Mouse (Mus musculus): ENCODE results near the gene Tbc1d32. TPM values are rescaled to one million over a fixed set of nuclear protein-coding genes. Genes with fewer than 3 reads are reported as not detected.

Tbc1d32 gene
- polyA plus RNA-seq, 1 experiment = 1.6 TPM

- no peak overlapping the region for H3K4me3 ChIP-seq (replicated peaks; ENCODE audit: extremely low read depth, low read depth, low read length)
- 83% methylated on average over 1 of the region's 1 CpGs for WGBS
- no peak for DNase-seq
- no peaks in the 10 kb centered on the region for H3K4me1 ChIP-seq (ENCODE audit: control insufficient read depth, insufficient read depth, low read length)
- TF ChIP-seq POLR2A (IDR thresholded peaks at IDR 0.05; ENCODE audit: borderline replicate concordance, extremely low read depth, low read depth, low read length) (no peak), CTCF (IDR thresholded peaks at IDR 0.05; ENCODE audit: insufficient read depth, low read length) (no peak)
Observed at GRCm38 (mm10) chr10:56126972-56127371, 101.5 kb downstream of the Tbc1d32 start.

DNA sequence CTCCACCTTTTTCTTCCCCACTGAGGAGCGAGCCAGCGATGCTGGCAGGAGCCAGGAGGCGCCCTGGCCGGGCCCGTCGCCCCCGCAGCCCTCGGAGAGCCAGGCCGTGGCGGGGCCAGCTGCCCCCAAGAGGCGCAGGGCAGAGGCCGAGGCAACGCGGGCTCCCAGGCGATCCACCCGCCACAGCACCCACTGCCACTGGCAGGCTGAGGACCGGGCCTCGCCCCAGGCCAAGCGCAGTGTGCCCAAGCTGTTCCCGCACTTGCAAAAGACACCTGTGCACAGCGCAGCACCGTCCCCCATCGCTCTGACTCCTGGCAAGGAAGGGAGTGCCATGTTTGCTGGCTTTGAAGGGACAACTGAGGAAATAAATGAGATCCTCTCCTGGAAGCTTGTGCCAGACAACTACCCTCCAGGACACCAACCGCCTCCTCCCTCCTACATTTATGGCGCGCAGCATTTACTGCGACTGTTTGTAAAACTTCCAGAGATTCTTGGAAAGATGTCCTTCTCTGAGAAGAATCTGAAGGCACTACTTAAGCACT lies 112.8 kb downstream of the Tbc1d32 start:
- WGBS = 60% methylated on average over 27 of the region's 27 CpGs
- Histone ChIP-seq H3K4me1 (ENCODE audit: control insufficient read depth, insufficient read depth, low read length) (peaks cover 3% of the 10 kb centered on the region; the same call in 1 of the 2 replicates), H3K4me3 (replicated peaks; ENCODE audit: extremely low read depth, low read depth, low read length) (peak overlapping the region; percentile 79)
- no peak for DNase-seq
- TF ChIP-seq CTCF (IDR thresholded peaks at IDR 0.05; ENCODE audit: insufficient read depth, low read length) = no peak
- no peak for TF ChIP-seq POLR2A (IDR thresholded peaks at IDR 0.05; ENCODE audit: borderline replicate concordance, extremely low read depth, low read depth, low read length)

- TF ChIP-seq CTCF (IDR thresholded peaks at IDR 0.05; ENCODE audit: insufficient read depth, low read length) (no peak), POLR2A (IDR thresholded peaks at IDR 0.05; ENCODE audit: borderline replicate concordance, extremely low read depth, low read depth, low read length) (no peak)
- Histone ChIP-seq H3K4me3 (replicated peaks; ENCODE audit: extremely low read depth, low read depth, low read length) (peak overlapping the region; percentile 79), H3K4me1 (ENCODE audit: control insufficient read depth, insufficient read depth, low read length) (peaks cover 3% of the 10 kb centered on the region; the same call in 1 of the 2 replicates)
- 24% methylated on average over 50 of the region's 50 CpGs for WGBS
- DNase-seq = peak; percentile 51
Observed at GRCm38 (mm10) chr10:56114951-56115635, 113.4 kb downstream of the Tbc1d32 start.

GRCm38 (mm10) chr10:56106996-56107334 lies 121.5 kb downstream of the Tbc1d32 start:
- DNase-seq = no peak
- Histone ChIP-seq H3K4me1 (ENCODE audit: control insufficient read depth, insufficient read depth, low read length) (no peaks in the 10 kb centered on the region), H3K4me3 (replicated peaks; ENCODE audit: extremely low read depth, low read depth, low read length) (peak overlapping the region; percentile 64)
- 8% methylated on average over 1 of the region's 1 CpGs for WGBS
- TF ChIP-seq POLR2A (IDR thresholded peaks at IDR 0.05; ENCODE audit: borderline replicate concordance, extremely low read depth, low read depth, low read length) = no peak
- no peak for TF ChIP-seq CTCF (IDR thresholded peaks at IDR 0.05; ENCODE audit: insufficient read depth, low read length)

DNA sequence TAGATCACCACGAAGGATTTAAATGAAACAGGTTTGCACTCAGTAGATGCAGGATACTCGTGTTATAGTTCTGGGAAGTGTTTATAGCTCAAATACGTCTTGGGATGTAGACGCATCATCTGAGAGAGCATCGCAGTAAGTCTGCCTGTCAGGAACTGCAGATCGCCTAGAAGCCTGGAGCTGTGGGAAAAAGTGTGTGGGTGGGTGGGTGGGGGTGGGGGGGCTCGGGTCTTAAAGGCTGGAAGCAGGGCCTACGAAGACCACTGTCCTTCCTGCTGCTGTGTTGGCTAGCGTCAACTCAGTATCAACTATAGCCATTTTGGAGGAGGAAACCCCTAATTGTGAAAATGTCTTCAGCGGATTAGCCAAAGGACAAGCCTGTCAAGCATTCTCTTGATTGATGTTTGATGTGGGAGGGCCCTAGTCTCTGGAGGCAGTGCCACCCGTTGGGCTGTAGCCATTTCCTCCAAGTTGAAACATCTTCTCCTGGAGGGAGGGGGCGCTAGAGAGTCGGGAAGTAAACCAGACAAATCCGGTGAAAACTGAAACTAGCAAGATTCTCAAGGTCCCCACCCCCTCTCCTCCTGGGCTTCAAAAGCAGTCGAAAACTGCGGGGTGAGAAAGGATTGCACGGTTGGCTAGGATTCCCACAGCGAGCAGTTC lies 122.0 kb downstream of the Tbc1d32 start, which contains the start of gene Msl3l2:
Gene Msl3l2, plus strand, starts transcription at position 585 of the 663 bp plus-strand sequence.
- TF ChIP-seq CTCF (IDR thresholded peaks at IDR 0.05; ENCODE audit: insufficient read depth, low read length) (peak; percentile 60), POLR2A (IDR thresholded peaks at IDR 0.05; ENCODE audit: borderline replicate concordance, extremely low read depth, low read depth, low read length) (no peak)
- 24% methylated on average over 18 of the region's 18 CpGs for WGBS
- peak; percentile 87 for DNase-seq
- Histone ChIP-seq H3K4me1 (ENCODE audit: control insufficient read depth, insufficient read depth, low read length) (no peaks in the 10 kb centered on the region), H3K4me3 (replicated peaks; ENCODE audit: extremely low read depth, low read depth, low read length) (peak within 1 kb of the TSS; percentile 64)

- TF ChIP-seq POLR2A (IDR thresholded peaks at IDR 0.05; ENCODE audit: borderline replicate concordance, extremely low read depth, low read depth, low read length) (no peak), CTCF (IDR thresholded peaks at IDR 0.05; ENCODE audit: insufficient read depth, low read length) (no peak)
- WGBS = 66% methylated on average over 3 of the region's 3 CpGs
- no peaks in the 10 kb centered on the region for H3K4me1 ChIP-seq (ENCODE audit: control insufficient read depth, insufficient read depth, low read length)
- H3K4me3 ChIP-seq (replicated peaks; ENCODE audit: extremely low read depth, low read depth, low read length) = no peak overlapping the region
- DNase-seq = peak; percentile 31
Observed at GRCm38 (mm10) chr10:56099641-56100310, 128.7 kb downstream of the Tbc1d32 start.

DNA sequence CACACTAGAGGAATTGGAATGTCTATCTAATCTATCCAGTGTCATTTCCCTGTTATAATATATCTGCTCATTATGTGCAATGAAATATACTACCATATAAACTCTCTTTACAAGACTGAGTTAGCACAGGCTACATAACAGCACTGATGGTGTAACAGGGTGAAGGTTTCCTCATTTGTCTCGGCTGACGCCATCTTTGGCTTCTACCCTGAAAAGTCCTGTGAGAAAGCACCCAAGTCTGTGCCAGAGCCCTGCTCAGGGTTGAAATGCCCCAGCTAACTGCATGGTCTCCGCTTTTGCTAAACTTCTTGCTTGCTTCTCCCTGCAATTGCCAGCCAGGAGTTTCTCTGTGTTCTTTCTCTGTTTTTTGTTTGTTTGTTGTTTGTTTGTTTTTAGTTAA lies 129.4 kb downstream of the Tbc1d32 start:
- DNase-seq = no peak
- 78% methylated on average over 3 of the region's 3 CpGs for WGBS
- TF ChIP-seq POLR2A (IDR thresholded peaks at IDR 0.05; ENCODE audit: borderline replicate concordance, extremely low read depth, low read depth, low read length) (no peak), CTCF (IDR thresholded peaks at IDR 0.05; ENCODE audit: insufficient read depth, low read length) (no peak)
- Histone ChIP-seq H3K4me3 (replicated peaks; ENCODE audit: extremely low read depth, low read depth, low read length) (no peak overlapping the region), H3K4me1 (ENCODE audit: control insufficient read depth, insufficient read depth, low read length) (no peaks in the 10 kb centered on the region)

DNA sequence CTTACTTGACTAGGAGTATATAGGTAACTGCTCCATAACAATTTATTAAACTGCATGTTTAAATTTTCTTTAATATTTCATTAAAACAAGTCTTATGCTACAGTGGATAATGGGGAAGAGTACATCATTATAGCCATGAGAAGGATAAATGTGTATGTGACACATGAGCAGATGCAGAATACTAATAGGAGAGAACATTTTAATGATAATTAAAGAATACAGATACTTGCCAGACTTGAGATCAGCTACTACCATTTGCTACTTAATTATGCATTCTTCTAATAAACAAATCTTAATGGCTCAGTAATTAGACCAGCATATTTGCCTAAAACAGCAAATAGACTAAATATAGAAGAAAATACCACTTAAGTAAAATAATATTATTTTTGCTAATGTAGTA lies 131.7 kb downstream of the Tbc1d32 start:
- H3K4me3 ChIP-seq (replicated peaks; ENCODE audit: extremely low read depth, low read depth, low read length) = no peak overlapping the region
- no peak for TF ChIP-seq POLR2A (IDR thresholded peaks at IDR 0.05; ENCODE audit: borderline replicate concordance, extremely low read depth, low read depth, low read length)
- TF ChIP-seq CTCF (IDR thresholded peaks at IDR 0.05; ENCODE audit: insufficient read depth, low read length) = no peak
- H3K4me1 ChIP-seq (ENCODE audit: control insufficient read depth, insufficient read depth, low read length) = no peaks in the 10 kb centered on the region
- DNase-seq = no peak

DNA sequence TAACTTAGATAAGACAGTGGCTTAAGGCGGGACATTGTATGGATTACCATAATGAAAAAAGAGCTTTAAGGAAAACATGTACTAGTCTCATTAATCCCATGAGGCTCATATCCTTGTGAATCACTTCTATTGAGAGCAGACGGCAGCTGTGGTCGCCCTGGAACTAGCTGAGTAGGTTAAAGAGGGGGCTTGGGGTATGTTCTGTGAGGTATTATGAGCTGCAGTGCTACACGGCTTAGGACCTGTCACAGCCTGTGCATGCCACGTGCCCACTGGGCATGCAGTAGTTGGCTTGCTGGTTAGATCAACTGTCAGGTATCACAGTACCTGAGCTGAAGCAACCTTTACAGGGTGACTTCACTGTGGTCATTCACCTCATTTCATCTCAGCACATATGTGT lies 133.9 kb downstream of the Tbc1d32 start:
- Histone ChIP-seq H3K4me3 (replicated peaks; ENCODE audit: extremely low read depth, low read depth, low read length) (no peak overlapping the region), H3K4me1 (ENCODE audit: control insufficient read depth, insufficient read depth, low read length) (no peaks in the 10 kb centered on the region)
- DNase-seq = no peak
- no peak for TF ChIP-seq CTCF (IDR thresholded peaks at IDR 0.05; ENCODE audit: insufficient read depth, low read length)
- no peak for TF ChIP-seq POLR2A (IDR thresholded peaks at IDR 0.05; ENCODE audit: borderline replicate concordance, extremely low read depth, low read depth, low read length)
- 89% methylated on average over 5 of the region's 5 CpGs for WGBS
